Mouse (Mus musculus) olfactory bulb, adult 2 months (tissue): Measurements from ENCODE around the gene Med27.

Experiments used
- CTCF ChIP-seq: fragments of 200-500 bp; IDR thresholded peaks from 2 replicates; pipeline ENCODE4 v1.5.1; 2012; ENCODE audit warnings: low read depth, mild to moderate bottlenecking, low read length, moderate library complexity; ENCODE audit not compliant: insufficient read depth
- POLR2A ChIP-seq: fragments of 200-500 bp; IDR thresholded peaks from 2 replicates; pipeline ENCODE4 v1.6.1; 2012; ENCODE audit warnings: mild to moderate bottlenecking, low read depth, low read length, moderate library complexity; ENCODE audit not compliant: insufficient read depth

DNA sequence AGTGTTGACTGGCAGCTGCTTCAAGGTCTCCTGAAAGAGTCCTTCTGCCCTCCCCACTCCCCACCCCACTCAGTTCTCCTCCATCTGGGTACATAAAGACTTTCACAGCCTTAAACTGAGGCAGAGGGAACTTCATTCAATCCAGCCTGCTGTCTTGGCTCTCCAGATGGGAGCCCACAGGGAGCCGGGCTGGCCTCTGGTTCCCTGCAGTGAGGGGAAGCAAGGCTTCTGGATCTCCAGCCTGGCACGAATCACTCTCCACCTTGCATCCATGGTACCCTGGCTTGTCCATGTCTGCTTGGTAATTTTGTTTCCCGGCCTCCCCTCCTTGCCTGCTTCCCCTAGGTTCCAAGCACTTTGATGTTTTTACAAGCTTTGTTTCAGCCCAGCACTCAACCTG, 172.8 kb downstream of the Med27 start:
- TF ChIP-seq POLR2A, result no peak
- no peak for TF ChIP-seq CTCF
